Mouse (Mus musculus): ENCODE data around the gene Pigv. TPM values are rescaled to one million over a fixed set of nuclear protein-coding genes. Genes with fewer than 3 reads are reported as not detected.

The Pigv gene
- polyA plus RNA-seq, 1 experiment: 15.8 TPM

GRCm38 (mm10) chr4:133686512-133686911 lies 14.1 kb upstream of the Pigv start:
- Histone ChIP-seq H3K27ac (ENCODE audit: insufficient read depth, low read depth, low read length) (no peak overlapping the region), H3K36me3 (ENCODE audit: control insufficient read depth, insufficient read depth, low read length) (peaks cover 10% of the 10 kb centered on the region), H3K27me3 (replicated peaks; ENCODE audit: control insufficient read depth, insufficient read depth, low read length) (no peaks in the 10 kb centered on the region), H3K4me1 (ENCODE audit: control insufficient read depth, insufficient read depth, low read length) (no peaks in the 10 kb centered on the region; the same call in 1 of the 2 replicates), H3K4me3 (ENCODE audit: insufficient read depth, low read depth, low read length) (no peak overlapping the region)
- TF ChIP-seq POLR2A (IDR thresholded peaks at IDR 0.05; ENCODE audit: low read depth, low read length) (no peak), CTCF (conservative IDR thresholded peaks at IDR 0.05; ENCODE audit: insufficient read depth, insufficient read length, low read depth, low read length) (no peak)
- no peak for DNase-seq
- WGBS: 82% methylated on average over 11 of the region's 11 CpGs

GRCm38 (mm10) chr4:133680206-133680786 lies 7.8 kb upstream of the Pigv start:
- Histone ChIP-seq H3K4me1 (ENCODE audit: control insufficient read depth, insufficient read depth, low read length) (peaks cover 6% of the 10 kb centered on the region; the same call in 1 of the 2 replicates), H3K36me3 (ENCODE audit: control insufficient read depth, insufficient read depth, low read length) (peaks cover 8% of the 10 kb centered on the region), H3K4me3 (ENCODE audit: insufficient read depth, low read depth, low read length) (no peak overlapping the region), H3K27ac (ENCODE audit: insufficient read depth, low read depth, low read length) (no peak overlapping the region), H3K27me3 (replicated peaks; ENCODE audit: control insufficient read depth, insufficient read depth, low read length) (no peaks in the 10 kb centered on the region)
- no peak for DNase-seq
- TF ChIP-seq CTCF (conservative IDR thresholded peaks at IDR 0.05; ENCODE audit: insufficient read depth, insufficient read length, low read depth, low read length): no peak
- TF ChIP-seq POLR2A (IDR thresholded peaks at IDR 0.05; ENCODE audit: low read depth, low read length): no peak
- WGBS: 74% methylated on average over 14 of the region's 14 CpGs

GRCm38 (mm10) chr4:133679629-133680028 lies 7.2 kb upstream of the Pigv start:
- WGBS: 47% methylated on average over 7 of the region's 7 CpGs
- Histone ChIP-seq H3K4me1 (ENCODE audit: control insufficient read depth, insufficient read depth, low read length) (peaks cover 6% of the 10 kb centered on the region; the same call in 1 of the 2 replicates), H3K27me3 (replicated peaks; ENCODE audit: control insufficient read depth, insufficient read depth, low read length) (no peaks in the 10 kb centered on the region), H3K36me3 (ENCODE audit: control insufficient read depth, insufficient read depth, low read length) (peaks cover 6% of the 10 kb centered on the region), H3K4me3 (ENCODE audit: insufficient read depth, low read depth, low read length) (no peak overlapping the region), H3K27ac (ENCODE audit: insufficient read depth, low read depth, low read length) (no peak overlapping the region)
- TF ChIP-seq CTCF (conservative IDR thresholded peaks at IDR 0.05; ENCODE audit: insufficient read depth, insufficient read length, low read depth, low read length) (no peak), POLR2A (IDR thresholded peaks at IDR 0.05; ENCODE audit: low read depth, low read length) (no peak)
- no peak for DNase-seq

- no peak for DNase-seq
- no peak overlapping the region for H3K27ac ChIP-seq (ENCODE audit: insufficient read depth, low read depth, low read length)
- TF ChIP-seq CTCF (conservative IDR thresholded peaks at IDR 0.05; ENCODE audit: insufficient read depth, insufficient read length, low read depth, low read length): no peak
- TF ChIP-seq POLR2A (IDR thresholded peaks at IDR 0.05; ENCODE audit: low read depth, low read length): no peak
- peaks cover 4% of the 10 kb centered on the region for H3K36me3 ChIP-seq (ENCODE audit: control insufficient read depth, insufficient read depth, low read length)
- no peak overlapping the region for H3K4me3 ChIP-seq (ENCODE audit: insufficient read depth, low read depth, low read length)
- H3K27me3 ChIP-seq (replicated peaks; ENCODE audit: control insufficient read depth, insufficient read depth, low read length): no peaks in the 10 kb centered on the region
- H3K4me1 ChIP-seq (ENCODE audit: control insufficient read depth, insufficient read depth, low read length): peaks cover 20% of the 10 kb centered on the region; the same call in 1 of the 2 replicates
- 84% methylated on average over 7 of the region's 7 CpGs for WGBS
Measured at GRCm38 (mm10) chr4:133677266-133677665, 4.8 kb upstream of the Pigv start.

GRCm38 (mm10) chr4:133676189-133676588 lies 3.7 kb upstream of the Pigv start:
- 13% methylated on average over 3 of the region's 3 CpGs for WGBS
- Histone ChIP-seq H3K4me3 (ENCODE audit: insufficient read depth, low read depth, low read length) (no peak overlapping the region), H3K27me3 (replicated peaks; ENCODE audit: control insufficient read depth, insufficient read depth, low read length) (no peaks in the 10 kb centered on the region), H3K4me1 (ENCODE audit: control insufficient read depth, insufficient read depth, low read length) (peaks cover 24% of the 10 kb centered on the region; the same call in 1 of the 2 replicates), H3K36me3 (ENCODE audit: control insufficient read depth, insufficient read depth, low read length) (no peaks in the 10 kb centered on the region; the same call in 1 of the 2 replicates), H3K27ac (ENCODE audit: insufficient read depth, low read depth, low read length) (peak overlapping the region; percentile 71; the same call in 1 of the 2 replicates)
- peak; percentile 35 for DNase-seq
- TF ChIP-seq CTCF (conservative IDR thresholded peaks at IDR 0.05; ENCODE audit: insufficient read depth, insufficient read length, low read depth, low read length) (no peak), POLR2A (IDR thresholded peaks at IDR 0.05; ENCODE audit: low read depth, low read length) (no peak)

- 3% methylated on average over 5 of the region's 5 CpGs for WGBS
- Histone ChIP-seq H3K4me3 (ENCODE audit: insufficient read depth, low read depth, low read length) (no peak overlapping the region), H3K36me3 (ENCODE audit: control insufficient read depth, insufficient read depth, low read length) (no peaks in the 10 kb centered on the region), H3K4me1 (ENCODE audit: control insufficient read depth, insufficient read depth, low read length) (peaks cover 24% of the 10 kb centered on the region; the same call in 1 of the 2 replicates), H3K27ac (ENCODE audit: insufficient read depth, low read depth, low read length) (peak overlapping the region; percentile 83), H3K27me3 (replicated peaks; ENCODE audit: control insufficient read depth, insufficient read depth, low read length) (no peaks in the 10 kb centered on the region)
- DNase-seq: peak; percentile 88
- TF ChIP-seq CTCF (conservative IDR thresholded peaks at IDR 0.05; ENCODE audit: insufficient read depth, insufficient read length, low read depth, low read length) (no peak), POLR2A (IDR thresholded peaks at IDR 0.05; ENCODE audit: low read depth, low read length) (no peak)
Measured at GRCm38 (mm10) chr4:133675594-133676016, 3.2 kb upstream of the Pigv start.

GRCm38 (mm10) chr4:133674331-133674695 lies 1.9 kb upstream of the Pigv start:
- TF ChIP-seq POLR2A (IDR thresholded peaks at IDR 0.05; ENCODE audit: low read depth, low read length): no peak
- TF ChIP-seq CTCF (conservative IDR thresholded peaks at IDR 0.05; ENCODE audit: insufficient read depth, insufficient read length, low read depth, low read length): no peak
- Histone ChIP-seq H3K4me1 (ENCODE audit: control insufficient read depth, insufficient read depth, low read length) (peaks cover 26% of the 10 kb centered on the region; the same call in 1 of the 2 replicates), H3K4me3 (ENCODE audit: insufficient read depth, low read depth, low read length) (no peak overlapping the region), H3K27me3 (replicated peaks; ENCODE audit: control insufficient read depth, insufficient read depth, low read length) (no peaks in the 10 kb centered on the region), H3K27ac (ENCODE audit: insufficient read depth, low read depth, low read length) (peak overlapping the region; percentile 100), H3K36me3 (ENCODE audit: control insufficient read depth, insufficient read depth, low read length) (no peaks in the 10 kb centered on the region)
- 43% methylated on average over 8 of the region's 8 CpGs for WGBS
- DNase-seq: no peak

Data from kidney, adult 2 months (tissue).